Mouse (Mus musculus) stomach, embryonic 14.5 days (tissue): ENCODE results near the gene Catsper2. TPM values are rescaled to one million over a fixed set of nuclear protein-coding genes. Genes with fewer than 3 reads are reported as not detected.

ENCODE experiments used
- ATAC-seq: fragments of 200-750 bp; cut with Nextera tagmentation; 2 replicates; pipeline ENCODE4 v1.8.0; 2017; ENCODE audit warnings: low read depth, moderate TSS enrichment; ENCODE audit not compliant: insufficient number of reproducible peaks, insufficient read depth, low FRiP score
- H3K27ac ChIP-seq: fragments of 300-500 bp; sonication (generic); 2 replicates; pipeline ENCODE4 v1.5.1; 2014; ENCODE audit warnings: mild to moderate bottlenecking, low read length, moderate library complexity, mixed read lengths
- H3K27me3 ChIP-seq: fragments of 300-500 bp; sonication (generic); 2 replicates; pipeline ENCODE4 v1.6.1; 2014; ENCODE audit warnings: low read length, control low read depth, mixed read lengths; ENCODE audit not compliant: control insufficient read depth, insufficient read depth
- H3K36me3 ChIP-seq: fragments of 300-500 bp; sonication (generic); 2 replicates; pipeline ENCODE4 v1.6.1; 2014; ENCODE audit warnings: mild to moderate bottlenecking, control low read depth, low read length, moderate library complexity, mixed read lengths; ENCODE audit not compliant: control insufficient read depth, insufficient read depth
- H3K4me1 ChIP-seq: fragments of 300-500 bp; sonication (generic); 2 replicates; pipeline ENCODE4 v1.6.1; 2014; ENCODE audit warnings: low read length, control low read depth, mixed read lengths; ENCODE audit not compliant: control insufficient read depth, insufficient read depth
- H3K4me2 ChIP-seq: fragments of 300-500 bp; sonication (generic); replicated peaks from 2 replicates; pipeline ENCODE4 v1.6.1; 2014; ENCODE audit warnings: low read depth, low read length, control low read depth
- H3K4me3 ChIP-seq: fragments of 300-500 bp; sonication (generic); 2 replicates; pipeline ENCODE4 v1.5.1; 2014; ENCODE audit warnings: low read depth, low read length, control low read depth
- H3K9ac ChIP-seq: fragments of 300-500 bp; sonication (generic); replicated peaks from 2 replicates; pipeline ENCODE4 v1.6.1; 2014; ENCODE audit warnings: low read depth, mild to moderate bottlenecking, control low read depth, low read length, moderate library complexity, mixed read lengths
- H3K9me3 ChIP-seq: fragments of 300-500 bp; sonication (generic); 2 replicates; pipeline ENCODE4 v1.6.1; 2016; ENCODE audit warnings: low read depth, low read length, control low read depth; ENCODE audit not compliant: control insufficient read depth
- WGBS: fragments of 180-500 bp; shearing (Covaris S2); extraction: QIAGEN DNeasy Blood & Tissue Kit; methylation state at CpG from one replicate; pipeline ENCODE4 v1.1.7; 2014; 5-methylcytosine and 5-hydroxymethylcytosine counted together
- microRNA-seq: library from miRNA; unstranded; fragments of <30 nt; microRNA quantifications from one replicate; pipeline ENCODE4, GENCODE M21; 2016
- polyA plus RNA-seq: library from polyadenylated mRNA; unstranded; fragments of >200 nt; fragmentation: Nextera tagmentation; extraction: Ambion mirVana; gene quantifications from 2 replicates; pipeline ENCODE4 v1.2.1, GENCODE M21; 2014

The Catsper2 gene
- polyA plus RNA-seq, 1 experiment from 2014 or later: 2.2 TPM

DNA sequence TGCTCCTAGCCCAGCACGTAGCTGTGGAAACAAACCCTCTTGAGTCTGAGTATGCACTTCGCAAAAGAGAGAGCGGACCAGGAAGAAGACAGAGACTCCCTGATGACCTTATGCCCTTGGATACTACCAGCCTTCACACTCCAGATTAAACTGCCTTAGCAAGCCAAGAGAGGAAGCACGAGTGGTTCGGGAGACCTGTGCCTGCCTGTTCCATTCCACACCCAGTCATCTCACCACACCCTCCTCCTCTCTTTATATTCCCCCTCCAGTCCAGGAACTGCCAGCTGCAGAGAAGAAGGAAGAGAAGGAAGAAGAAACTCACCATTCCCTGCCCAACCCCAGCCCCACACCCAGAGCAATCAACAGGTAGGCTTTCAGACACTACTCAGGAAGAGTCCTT is 56.1 kb downstream of the Catsper2 start, which contains the start of gene Ckmt1:
Gene Ckmt1, plus strand, starts transcription at position 221 of the 400 bp plus-strand sequence.
- Histone ChIP-seq H3K4me3 (peak within 1 kb of the TSS; percentile 21), H3K27me3 (no peaks in the 10 kb centered on the region), H3K36me3 (no peaks in the 10 kb centered on the region), H3K4me2 (peak within 1 kb of the TSS; percentile 41), H3K9me3 (no peaks in the 10 kb centered on the region), H3K9ac (no peak within 1 kb of the TSS), H3K27ac (no peak within 1 kb of the TSS), H3K4me1 (peaks cover 5% of the 10 kb centered on the region; the same call in 1 of the 2 replicates)
- no peak for ATAC-seq
- 62% methylated on average over 5 of the region's 5 CpGs for WGBS

GRCm38 (mm10) chr2:121354820-121355592 is 58.6 kb downstream of the Catsper2 start, which contains the start of gene Ppip5k1:
Gene Ppip5k1, minus strand, starts transcription at chr2:121355396.
- Histone ChIP-seq H3K9me3 (no peaks in the 10 kb centered on the region), H3K4me1 (peaks cover 5% of the 10 kb centered on the region; the same call in 1 of the 2 replicates), H3K36me3 (no peaks in the 10 kb centered on the region), H3K27me3 (no peaks in the 10 kb centered on the region), H3K9ac (peak within 1 kb of the TSS; percentile 69), H3K4me2 (peak within 1 kb of the TSS; percentile 85), H3K27ac (peak within 1 kb of the TSS; percentile 39; the same call in 1 of the 2 replicates), H3K4me3 (peak within 1 kb of the TSS; percentile 65)
- peak; percentile 94 for ATAC-seq
- under 1% methylated on average over 58 of the region's 58 CpGs for WGBS

- H3K36me3 ChIP-seq: no peaks in the 10 kb centered on the region; the same call in 1 of the 2 replicates
- H3K9ac ChIP-seq: peak overlapping the region; percentile 69
- H3K4me2 ChIP-seq: peak overlapping the region; percentile 85
- H3K27me3 ChIP-seq: no peaks in the 10 kb centered on the region
- H3K4me3 ChIP-seq: peak overlapping the region; percentile 65
- 2% methylated on average over 6 of the region's 6 CpGs for WGBS
- no peak for ATAC-seq
- H3K4me1 ChIP-seq: peaks cover 5% of the 10 kb centered on the region; the same call in 1 of the 2 replicates
- H3K9me3 ChIP-seq: no peaks in the 10 kb centered on the region
- peak overlapping the region; percentile 39; the same call in 1 of the 2 replicates for H3K27ac ChIP-seq
Measured at GRCm38 (mm10) chr2:121354378-121354777, 59.2 kb downstream of the Catsper2 start.

DNA sequence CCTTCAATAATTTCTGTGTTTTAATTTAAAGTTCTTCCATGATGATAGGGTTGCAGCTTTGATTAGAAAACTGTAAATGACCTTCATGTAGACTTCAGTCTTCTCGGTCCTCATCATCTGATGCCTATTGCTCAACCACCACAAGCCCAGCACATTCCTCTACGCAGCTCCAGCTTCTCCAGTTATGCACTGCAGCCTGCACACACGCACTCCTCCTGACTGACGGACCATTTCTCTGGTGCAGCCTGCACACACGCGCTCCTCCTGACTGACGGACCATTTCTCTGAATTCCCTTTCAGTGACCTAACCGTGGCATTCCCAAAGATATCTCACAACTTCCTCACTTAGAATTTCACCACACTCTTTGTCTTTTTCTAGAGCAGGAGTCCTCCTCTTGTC is 60.4 kb downstream of the Catsper2 start:
- ATAC-seq: no peak
- Histone ChIP-seq H3K27me3 (no peaks in the 10 kb centered on the region), H3K4me2 (no peak overlapping the region), H3K9ac (no peak overlapping the region), H3K9me3 (no peaks in the 10 kb centered on the region), H3K36me3 (no peaks in the 10 kb centered on the region; the same call in 1 of the 2 replicates), H3K4me3 (no peak overlapping the region), H3K27ac (no peak overlapping the region), H3K4me1 (peaks cover 5% of the 10 kb centered on the region; the same call in 1 of the 2 replicates)
- WGBS: 73% methylated on average over 8 of the region's 8 CpGs

Small RNA genes within 50 kb of the gene (microRNA-seq; reads per million reads assigned to microRNA genes)
- not detected for gene Gm22953

Other genes starting within 250 kb of the Catsper2 start
- gene Tubgcp4, start 243.1 kb downstream of the Catsper2 start, polyA plus RNA-seq: 53.5 and 58.6 TPM in 2 replicates
- gene Zscan29, start 242.7 kb downstream of the Catsper2 start, polyA plus RNA-seq: 12.2 and 12.9 TPM in 2 replicates
- gene Trp53bp1, start 142.4 kb downstream of the Catsper2 start, polyA plus RNA-seq: 71.2 and 86.0 TPM in 2 replicates
- gene Map1a, start 124.2 kb downstream of the Catsper2 start, polyA plus RNA-seq: 10.4 and 16.1 TPM in 2 replicates
- gene Ppip5k1, start 58.4 kb downstream of the Catsper2 start, polyA plus RNA-seq: 15.4 and 18.0 TPM in 2 replicates
- gene Ckmt1, start 56.1 kb downstream of the Catsper2 start, polyA plus RNA-seq: 43.6 and 53.7 TPM in 2 replicates
- not detected in 2 replicates for gene Strc, start 26.6 kb downstream of the Catsper2 start, polyA plus RNA-seq
- 484 and 546 TPM in 2 replicates for gene Pdia3, start within 50 bp of the Catsper2 start, polyA plus RNA-seq
- gene Ell3, start 30.5 kb upstream of the Catsper2 start, polyA plus RNA-seq: 13.7 and 14.1 TPM in 2 replicates
- gene Serf2, start 35.4 kb upstream of the Catsper2 start, polyA plus RNA-seq: 552 and 574 TPM in 2 replicates
- 89.7 and 90.8 TPM in 2 replicates for gene Hypk, start 39.5 kb upstream of the Catsper2 start, polyA plus RNA-seq
- 0.21 and 0.69 TPM in 2 replicates for gene Serinc4, start 43.0 kb upstream of the Catsper2 start, polyA plus RNA-seq
- gene Mfap1b, start 60.3 kb upstream of the Catsper2 start, polyA plus RNA-seq: 52.8 and 53.8 TPM in 2 replicates
- 25.1 and 27.5 TPM in 2 replicates for gene Mfap1a, start 92.9 kb upstream of the Catsper2 start, polyA plus RNA-seq
- gene Wdr76, start 92.9 kb upstream of the Catsper2 start, polyA plus RNA-seq: 8.6 and 9.3 TPM in 2 replicates